Mouse (Mus musculus) limb, embryonic 11.5 days (tissue): ENCODE data around the gene Sept1. TPM values are rescaled to one million over a fixed set of nuclear protein-coding genes. Genes with fewer than 3 reads are reported as not detected.
A peak's percentile ranks its signal among the peaks of the same experiment; 100 is the strongest.

Source experiments
- ATAC-seq: fragments of 200-750 bp; cut with Nextera tagmentation; 2 replicates; pipeline ENCODE4 v1.8.0; 2017; ENCODE audit warnings: low read depth; ENCODE audit not compliant: insufficient number of reproducible peaks, low FRiP score, low TSS enrichment
- DNase-seq: peaks from one replicate; pipeline ENCODE4 v3.0.0-alpha.2; 2015; ENCODE audit warnings: low spot score
- H3K27ac ChIP-seq: fragments of 300-500 bp; sonication (generic); replicated peaks from 2 replicates; pipeline ENCODE4 v1.5.1; 2014; ENCODE audit warnings: low read depth, mild to moderate bottlenecking, low read length
- H3K27me3 ChIP-seq: fragments of 300-500 bp; sonication (generic); 2 replicates; pipeline ENCODE4 v1.6.1; 2014; ENCODE audit warnings: mild to moderate bottlenecking, low read length, mixed read lengths; ENCODE audit not compliant: control insufficient read depth, insufficient read depth
- H3K36me3 ChIP-seq: fragments of 300-500 bp; sonication (generic); 2 replicates; pipeline ENCODE4 v1.6.1; 2014; ENCODE audit warnings: mild to moderate bottlenecking, low read length, moderate library complexity, mixed read lengths; ENCODE audit not compliant: control insufficient read depth, insufficient read depth
- H3K4me1 ChIP-seq: fragments of 300-500 bp; sonication (generic); 2 replicates; pipeline ENCODE4 v1.6.1; 2014; ENCODE audit warnings: low read length, mixed read lengths; ENCODE audit not compliant: control insufficient read depth, insufficient read depth
- H3K4me2 ChIP-seq: fragments of 300-500 bp; sonication (generic); 2 replicates; pipeline ENCODE4 v1.6.1; 2014; ENCODE audit warnings: low read depth, mild to moderate bottlenecking, moderate library complexity; ENCODE audit not compliant: severe bottlenecking
- H3K4me3 ChIP-seq: fragments of 300-500 bp; sonication (generic); 2 replicates; pipeline ENCODE4 v1.5.1; 2014; ENCODE audit warnings: low read depth, low read length
- H3K9ac ChIP-seq: fragments of 300-500 bp; sonication (generic); 2 replicates; pipeline ENCODE4 v1.6.1; 2014; ENCODE audit warnings: mild to moderate bottlenecking, low read length
- H3K9me3 ChIP-seq: fragments of 300-500 bp; sonication (generic); 2 replicates; pipeline ENCODE4 v1.6.1; 2016; ENCODE audit warnings: low read length; ENCODE audit not compliant: control insufficient read depth
- WGBS: fragments of 180-500 bp; shearing (Covaris S2); extraction: QIAGEN DNeasy Blood & Tissue Kit; methylation state at CpG from one replicate; pipeline ENCODE4 v1.1.7; 2014; 5-methylcytosine and 5-hydroxymethylcytosine counted together
- polyA plus RNA-seq: library from polyadenylated mRNA; unstranded; fragments of >200 nt; fragmentation: Nextera tagmentation; extraction: Ambion mirVana; gene quantifications from 2 replicates; pipeline ENCODE4 v1.2.1, GENCODE M21; 2014

Gene Sept1
- polyA plus RNA-seq, 1 experiment from 2014 or later = 23.1 TPM

DNA sequence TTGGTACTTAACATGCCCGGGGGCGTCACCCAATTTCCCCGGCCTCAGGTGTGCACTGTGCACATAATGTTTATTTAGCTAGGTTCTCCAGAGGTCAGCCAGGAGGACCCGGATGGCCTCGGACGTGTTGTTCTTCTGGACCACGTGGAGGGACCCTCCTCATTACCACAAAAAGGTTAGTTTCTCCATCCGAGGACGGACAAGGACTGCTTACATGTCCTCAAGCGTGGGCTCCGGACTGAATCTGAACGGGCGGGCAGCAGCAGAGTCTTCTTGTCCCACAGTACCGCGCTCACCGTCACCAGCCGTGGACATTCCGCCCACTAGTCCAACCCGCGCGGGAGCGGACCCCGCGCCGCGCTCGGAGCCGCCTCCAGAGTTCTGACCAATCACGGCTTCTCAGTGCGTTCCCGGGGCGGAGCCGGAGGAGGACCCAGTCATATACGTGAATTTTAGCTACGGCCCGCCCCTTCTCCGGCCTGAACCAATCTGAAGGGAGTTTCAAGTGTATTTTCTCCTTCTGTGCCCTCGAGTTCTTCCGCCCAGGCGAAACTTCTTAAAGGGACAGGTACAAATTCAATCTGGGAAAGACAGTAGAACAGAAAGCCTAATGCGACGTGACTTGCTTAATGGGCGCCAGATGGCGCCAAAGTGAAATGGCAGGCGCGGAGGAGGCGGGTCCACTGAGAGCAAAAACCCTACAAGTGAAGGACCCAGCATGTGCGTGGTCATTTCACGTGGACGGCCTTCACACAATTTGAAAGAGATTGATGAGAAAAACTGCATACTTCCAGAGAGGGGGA, 27.6 kb upstream of the Sept1 start, which contains the start of gene Dctpp1:
Gene Dctpp1 (minus strand): TSS at position 401 of the 803 bp plus-strand sequence.
- peaks cover 7% of the 10 kb centered on the region for H3K36me3 ChIP-seq
- H3K9me3 ChIP-seq = no peaks in the 10 kb centered on the region
- no peak within 1 kb of the TSS for H3K27ac ChIP-seq
- DNase-seq = peak; percentile 97
- H3K4me1 ChIP-seq = peaks cover 4% of the 10 kb centered on the region; the same call in 1 of the 2 replicates
- no peaks in the 10 kb centered on the region for H3K27me3 ChIP-seq
- H3K4me3 ChIP-seq = peak within 1 kb of the TSS; percentile 78
- peak; percentile 95 for ATAC-seq
- H3K9ac ChIP-seq = peak within 1 kb of the TSS; percentile 78
- WGBS = under 1% methylated on average over 50 of the region's 50 CpGs
- peak within 1 kb of the TSS; percentile 70 for H3K4me2 ChIP-seq

DNA sequence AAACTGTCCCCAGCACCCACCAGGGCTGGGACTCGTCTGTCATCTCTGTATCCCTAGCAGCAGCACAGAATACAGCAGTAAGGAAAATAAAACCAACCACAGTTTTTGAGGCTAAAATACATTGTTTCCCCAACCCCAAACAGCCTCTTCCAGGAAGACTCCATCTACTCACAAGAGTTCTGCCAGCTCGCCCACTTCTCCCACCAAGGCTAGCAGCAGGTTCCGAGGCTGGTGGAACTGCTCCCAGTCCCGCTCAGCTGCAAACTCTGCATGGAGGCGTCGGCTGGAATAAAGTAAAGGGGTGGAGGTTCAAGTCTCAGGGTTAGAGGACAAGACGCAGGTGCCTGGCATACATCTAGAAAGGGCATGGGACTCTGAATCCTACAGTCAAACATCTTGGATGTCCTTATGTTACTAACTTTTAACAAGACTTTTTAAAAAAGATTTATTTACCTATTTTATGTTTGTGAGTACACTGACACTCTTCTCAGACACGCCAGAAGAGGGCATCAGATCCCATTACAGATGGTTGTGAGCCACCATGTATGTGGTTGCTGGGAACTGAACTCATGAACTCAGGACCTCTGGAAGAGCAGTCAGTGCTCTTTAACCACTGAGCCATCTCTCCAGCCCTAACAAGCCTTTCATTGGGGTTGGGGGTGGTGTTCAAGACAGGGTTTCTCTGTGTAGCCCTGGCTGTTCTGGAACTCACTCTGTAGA, 26.4 kb upstream of the Sept1 start:
- no peak overlapping the region for H3K27ac ChIP-seq
- H3K36me3 ChIP-seq = peaks cover 7% of the 10 kb centered on the region
- H3K4me3 ChIP-seq = peak overlapping the region; percentile 78
- H3K27me3 ChIP-seq = no peaks in the 10 kb centered on the region
- H3K9me3 ChIP-seq = no peaks in the 10 kb centered on the region
- H3K9ac ChIP-seq = no peak overlapping the region
- 76% methylated on average over 8 of the region's 8 CpGs for WGBS
- H3K4me2 ChIP-seq = peak overlapping the region; percentile 70
- H3K4me1 ChIP-seq = peaks cover 7% of the 10 kb centered on the region
- ATAC-seq = no peak
- DNase-seq = no peak

- H3K27ac ChIP-seq = no peak overlapping the region
- DNase-seq = no peak
- no peak overlapping the region for H3K4me2 ChIP-seq
- peaks cover 7% of the 10 kb centered on the region for H3K36me3 ChIP-seq
- peaks cover 10% of the 10 kb centered on the region for H3K4me1 ChIP-seq
- H3K9ac ChIP-seq = no peak overlapping the region
- 89% methylated on average over 5 of the region's 5 CpGs for WGBS
- no peaks in the 10 kb centered on the region for H3K27me3 ChIP-seq
- no peaks in the 10 kb centered on the region for H3K9me3 ChIP-seq
- no peak overlapping the region for H3K4me3 ChIP-seq
- no peak for ATAC-seq
Observed at GRCm38 (mm10) chr7:127256518-127256917, 23.6 kb upstream of the Sept1 start.

DNA sequence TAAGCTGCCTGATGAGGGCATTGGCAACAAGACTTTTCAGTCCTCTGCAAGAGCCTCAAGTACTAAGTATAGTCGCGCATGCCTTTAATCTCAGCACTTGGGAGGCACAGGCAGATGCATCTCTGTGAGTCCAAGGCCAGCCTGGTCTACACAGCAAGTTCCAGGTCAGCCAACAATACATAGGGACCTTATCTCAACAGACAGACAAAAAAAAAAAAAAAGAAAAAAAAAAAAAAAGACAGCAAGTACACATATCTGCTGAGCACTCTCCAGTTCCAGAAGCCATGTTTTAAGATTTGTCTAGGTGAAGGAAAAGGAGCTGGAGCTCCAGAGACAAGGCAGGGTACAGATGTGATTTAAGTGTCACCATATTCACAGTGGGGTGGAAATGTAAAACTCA, 23.0 kb upstream of the Sept1 start:
- peaks cover 7% of the 10 kb centered on the region for H3K36me3 ChIP-seq
- no peak for ATAC-seq
- no peak overlapping the region for H3K4me2 ChIP-seq
- no peak overlapping the region for H3K9ac ChIP-seq
- no peak for DNase-seq
- H3K27me3 ChIP-seq = no peaks in the 10 kb centered on the region
- 88% methylated on average over 2 of the region's 2 CpGs for WGBS
- H3K27ac ChIP-seq = no peak overlapping the region
- no peak overlapping the region for H3K4me3 ChIP-seq
- peaks cover 9% of the 10 kb centered on the region for H3K4me1 ChIP-seq
- no peaks in the 10 kb centered on the region for H3K9me3 ChIP-seq

DNA sequence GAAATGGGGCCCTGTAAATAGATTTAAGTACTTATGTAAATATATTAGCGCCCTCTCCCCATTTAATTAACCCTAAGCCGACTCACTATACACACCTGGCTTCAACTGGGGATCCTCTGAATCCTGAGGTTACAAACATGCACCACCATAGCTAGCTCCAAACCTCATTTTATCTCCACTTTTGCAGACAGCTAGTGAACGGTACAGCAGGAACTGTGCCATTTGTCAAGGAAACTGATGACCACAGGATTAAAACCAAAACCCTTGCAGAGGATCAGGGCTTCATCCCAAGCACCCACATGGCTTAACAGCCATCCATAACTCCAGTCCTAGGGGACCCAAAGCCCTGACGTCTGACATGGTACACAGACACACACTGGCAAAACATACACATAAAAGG, 22.1 kb upstream of the Sept1 start:
- Histone ChIP-seq H3K27ac (peak overlapping the region; percentile 74; the same call in 1 of the 2 replicates), H3K4me3 (peak overlapping the region; percentile 54), H3K4me1 (peaks cover 8% of the 10 kb centered on the region), H3K9ac (peak overlapping the region; percentile 68; the same call in 1 of the 2 replicates), H3K27me3 (no peaks in the 10 kb centered on the region), H3K4me2 (peak overlapping the region; percentile 82), H3K9me3 (no peaks in the 10 kb centered on the region), H3K36me3 (peaks cover 7% of the 10 kb centered on the region)
- DNase-seq = no peak
- no peak for ATAC-seq
- WGBS = 16% methylated on average over 4 of the region's 4 CpGs

GRCm38 (mm10) chr7:127253821-127254769, 21.2 kb upstream of the Sept1 start:
- Histone ChIP-seq H3K4me3 (peak overlapping the region; percentile 54), H3K27me3 (no peaks in the 10 kb centered on the region), H3K4me2 (peak overlapping the region; percentile 82), H3K9ac (peak overlapping the region; percentile 68), H3K4me1 (peaks cover 6% of the 10 kb centered on the region; the same call in 1 of the 2 replicates), H3K36me3 (peaks cover 9% of the 10 kb centered on the region), H3K9me3 (no peaks in the 10 kb centered on the region), H3K27ac (peak overlapping the region; percentile 74)
- ATAC-seq = peak; percentile 93
- DNase-seq = peak; percentile 96
- 2% methylated on average over 113 of the region's 136 CpGs for WGBS

GRCm38 (mm10) chr7:127253341-127253740, 20.4 kb upstream of the Sept1 start:
- Histone ChIP-seq H3K27ac (no peak overlapping the region), H3K4me1 (peaks cover 6% of the 10 kb centered on the region; the same call in 1 of the 2 replicates), H3K9me3 (no peaks in the 10 kb centered on the region), H3K36me3 (peaks cover 7% of the 10 kb centered on the region), H3K4me2 (peak overlapping the region; percentile 82), H3K9ac (peak overlapping the region; percentile 68; the same call in 1 of the 2 replicates), H3K4me3 (peak overlapping the region; percentile 54), H3K27me3 (no peaks in the 10 kb centered on the region)
- 84% methylated on average over 6 of the region's 6 CpGs for WGBS
- 0 out of 2 replicates have a peak, but pooled peaks have one; percentile 15 for ATAC-seq
- DNase-seq = no peak
